Comparison of ENCODE assay signal across 19 mouse cellular contexts in genomic region chr19:21816260-21816659, GRCm38 (mm10).
"Had no signal": no experiment of that assay in that cellular context is flagged by ENCODE, and none has a peak within 500 bp of the region (broad histone marks: within the 10 kb centered on the region; RNA-seq: fewer than 3 reads in every experiment).

No protein-coding gene starts in this region.

- ATAC-seq: liver, postnatal 0 days; lung, postnatal 0 days; midbrain, embryonic 13.5 days; midbrain, embryonic 16.5 days had no signal

- H3K9me3 ChIP-seq: liver, embryonic 13.5 days; liver, embryonic 15.5 days; lung, embryonic 15.5 days; midbrain, embryonic 10.5 days; midbrain, embryonic 13.5 days; neural tube, embryonic 12.5 days; stomach, embryonic 15.5 days had no signal

- H3K4me3 ChIP-seq: liver, embryonic 13.5 days; liver, embryonic 15.5 days; lung, embryonic 15.5 days; midbrain, embryonic 10.5 days; midbrain, embryonic 13.5 days; neural tube, embryonic 12.5 days; stomach, embryonic 15.5 days had no signal

- H3K27ac ChIP-seq: liver, embryonic 13.5 days; liver, embryonic 15.5 days; lung, embryonic 15.5 days; macrophage; midbrain, embryonic 10.5 days; midbrain, embryonic 13.5 days; neural tube, embryonic 12.5 days; stomach, embryonic 15.5 days; stomach, postnatal 0 days had no signal

- H3K4me1 ChIP-seq: liver, embryonic 13.5 days; liver, embryonic 15.5 days; lung, embryonic 15.5 days; midbrain, embryonic 10.5 days; midbrain, embryonic 13.5 days; neural tube, embryonic 12.5 days; stomach, embryonic 15.5 days had no signal

- DNase-seq: liver, embryonic 13.5 days; liver, postnatal 0 days; lung, adult 2 months; lung, postnatal 14 days; lung, postnatal 36 days; right cerebral cortex, postnatal 14 days; thymus, adult 2 months; thymus, postnatal 25 days; thymus, postnatal 4 days had no signal

- H3K9ac ChIP-seq: liver, embryonic 13.5 days; liver, embryonic 15.5 days; liver, postnatal 0 days; lung, embryonic 15.5 days; midbrain, embryonic 13.5 days; neural tube, embryonic 12.5 days; stomach, embryonic 15.5 days had no signal

- H3K4me2 ChIP-seq: liver, embryonic 13.5 days; liver, embryonic 15.5 days; lung, embryonic 15.5 days; midbrain, embryonic 13.5 days; neural tube, embryonic 12.5 days; stomach, embryonic 15.5 days had no signal

- H3K27me3 ChIP-seq: liver, embryonic 13.5 days; liver, embryonic 15.5 days; lung, embryonic 15.5 days; midbrain, embryonic 13.5 days; neural tube, embryonic 12.5 days; stomach, embryonic 15.5 days had no signal
